Comparison of ENCODE assay signal across 23 mouse cellular contexts in genomic region chr15:8685506-8685905, GRCm38 (mm10). TPM values are rescaled to one million over a fixed set of nuclear protein-coding genes. Genes with fewer than 3 reads are reported as not detected.
DNase-seq lines count a peak whose midpoint lies in the region; TF ChIP-seq lines count a peak whose summit lies in the region.
"Had no signal": no experiment of that assay in that cellular context is flagged by ENCODE, and none has a peak within 500 bp of the region (broad histone marks: within the 10 kb centered on the region; RNA-seq: fewer than 3 reads in every experiment).

No protein-coding gene starts in this region.

- no peak for TF ChIP-seq CTCF in embryonic fibroblast, embryonic 13.5 days (IDR thresholded peaks at IDR 0.05; ENCODE audit: borderline replicate concordance, insufficient read depth, low read length)

- DNase-seq in lung, adult 18-20 months, result peak; percentile 28 to 45
- no peak for DNase-seq in lung, postnatal 14 days
- peak; percentile 47 for DNase-seq in lung, postnatal 25 days (ENCODE audit: low spot score)
- no peak for DNase-seq in gastrocnemius, postnatal 36 days
- no peak for DNase-seq in frontal cortex, adult 2 months (ENCODE audit: extremely low spot score in 1 of 2, low spot score in 1 of 2)
- DNase-seq: adrenal gland, adult 2 months; adrenal gland, postnatal 14 days; cerebellum, adult 11-12 months; cerebellum, adult 8-10 months; cerebellum, postnatal 10 days; cerebellum, postnatal 36 days; embryo, embryonic 11 days; forebrain, postnatal 0 days; gastrocnemius, postnatal 25 days; heart, postnatal 36 days had no signal

- H3K27ac ChIP-seq in embryonic fibroblast, embryonic 13.5 days (ENCODE audit: insufficient read depth, low read length), result peak overlapping the region; percentile 80
- H3K27ac ChIP-seq: embryonic facial prominence, embryonic 10.5 days; embryonic facial prominence, embryonic 13.5 days; forebrain, embryonic 10.5 days; forebrain, embryonic 13.5 days; hindbrain, embryonic 10.5 days; hindbrain, embryonic 13.5 days had no signal

- intact Hi-C loops in gastrocnemius, postnatal 36 days (cut with DNase I), result no loop called here

- no peak for TF ChIP-seq POLR2A in embryonic fibroblast, embryonic 13.5 days (IDR thresholded peaks at IDR 0.05; ENCODE audit: low read depth, low read length)

- H3K4me3 ChIP-seq in embryonic fibroblast, embryonic 13.5 days (ENCODE audit: insufficient read depth, low read length), result no peak overlapping the region
- H3K4me3 ChIP-seq: embryonic facial prominence, embryonic 10.5 days; embryonic facial prominence, embryonic 13.5 days; forebrain, embryonic 10.5 days; forebrain, embryonic 13.5 days; hindbrain, embryonic 10.5 days; hindbrain, embryonic 13.5 days had no signal

- H3K4me1 ChIP-seq in embryonic fibroblast, embryonic 13.5 days (ENCODE audit: control insufficient read depth, insufficient read depth, low read length), result peaks cover 6% of the 10 kb centered on the region
- H3K4me1 ChIP-seq: forebrain, embryonic 13.5 days had no signal

RNA-seq across cellular contexts. Expression of gene Slc1a3, which starts 25.1 kb away (rescaled TPM):
- polyA plus RNA-seq in embryonic fibroblast, embryonic 13.5 days (2011; ENCODE audit: insufficient read length, low read depth, missing spikeins), result 6.8 and 22.8 TPM in 2 replicates
- total RNA-seq in gastrocnemius, postnatal 36 days (2021), result 1 to 10 TPM; 1.2 to 1.8 TPM
- polyA plus RNA-seq in frontal cortex, adult 2 months (2012; rRNA removed), result 380 and 458 TPM in 2 replicates
- total RNA-seq: MEL had no signal

Comparison
In these comparisons a context has a peak if more than half of its experiments do, and no peak if none do; other contexts are left out.
1. DNase-seq: peak in lung, adult 18-20 months (2 of 2) and lung, postnatal 25 days (single experiment); none in lung, postnatal 14 days (single experiment), gastrocnemius, postnatal 36 days (0 of 2) and frontal cortex, adult 2 months (0 of 2).
2. RNA of gene Slc1a3, which starts 25.1 kb away (polyA plus RNA-seq): 380 to 458 TPM in frontal cortex, adult 2 months; 6.8 to 22.8 TPM in embryonic fibroblast, embryonic 13.5 days; every median in the first group is over 10 times any median in the second.